Mouse (Mus musculus) erythroblast, adult 5-6 weeks (primary cell): ENCODE measurements around the gene Dctn5. TPM values are rescaled to one million over a fixed set of nuclear protein-coding genes. Genes with fewer than 3 reads are reported as not detected.

ENCODE experiments used
- ATAC-seq: replicated peaks from 2 replicates; pipeline ENCODE4 v1.8.0; 2016; ENCODE audit warnings: moderate number of reproducible peaks, mild to moderate bottlenecking, moderate TSS enrichment, inconsistent platforms; ENCODE audit not compliant: poor library complexity, low FRiP score, severe bottlenecking
- total RNA-seq, 2 experiments: library from RNA; stranded (forward) in 1 of 2; stranded (reverse) in 1 of 2; fragments of 150-400 nt in 1 of 2; fragments of 200-764, 138-1000 nt in 1 of 2; gene quantifications; 2 replicates each; pipeline versions ENCODE4 v1.2.3 to v1.2.4; 2015 to 2017; ENCODE audit warnings: low replicate concordance in 2 of 2

Dctn5 gene
- total RNA-seq (2015; ENCODE audit: low replicate concordance) = 20.3 and 33.0 TPM in 2 replicates
- 18.3 and 29.3 TPM in 2 replicates for total RNA-seq (2017; ENCODE audit: low replicate concordance)

- ATAC-seq = peak; percentile 97
Observed at GRCm38 (mm10) chr7:122132497-122133337, at the start of gene Dctn5, which contains the start of gene Palb2. TSS of gene Dctn5 (plus strand) at chr7:122133041. TSS of gene Palb2 (minus strand) at chr7:122132985.

- ATAC-seq = no peak
Observed at GRCm38 (mm10) chr7:122087195-122087982, 45.5 kb upstream of the Dctn5 start.

- no peak for ATAC-seq
Observed at GRCm38 (mm10) chr7:122094564-122095330, 38.1 kb upstream of the Dctn5 start.

- no peak for ATAC-seq
Observed at GRCm38 (mm10) chr7:122098009-122098408, 34.8 kb upstream of the Dctn5 start.

GRCm38 (mm10) chr7:122099222-122099621 is 33.6 kb upstream of the Dctn5 start:
- ATAC-seq = peak; percentile 85

GRCm38 (mm10) chr7:122101014-122101746 is 31.7 kb upstream of the Dctn5 start:
- peak; percentile 13; the same call in 1 of the 2 replicates for ATAC-seq

GRCm38 (mm10) chr7:122101747-122102244 is 31.0 kb upstream of the Dctn5 start, which contains the start of gene Ndufab1:
TSS of gene Ndufab1 (minus strand) at chr7:122101886.
- peak; percentile 98 for ATAC-seq

GRCm38 (mm10) chr7:122108206-122108605 is 24.6 kb upstream of the Dctn5 start:
- ATAC-seq = no peak

GRCm38 (mm10) chr7:122123518-122123917 is 9.3 kb upstream of the Dctn5 start:
- no peak for ATAC-seq

GRCm38 (mm10) chr7:122125636-122126035 is 7.2 kb upstream of the Dctn5 start:
- ATAC-seq = no peak; the same call in 1 of the 2 replicates

GRCm38 (mm10) chr7:122126946-122127345 is 5.9 kb upstream of the Dctn5 start:
- no peak for ATAC-seq

GRCm38 (mm10) chr7:122131834-122132233 is 1.0 kb upstream of the Dctn5 start:
- no peak for ATAC-seq

GRCm38 (mm10) chr7:122133338-122133625 is 441 bp downstream of the Dctn5 start:
- no peak; the same call in 1 of the 2 replicates for ATAC-seq

GRCm38 (mm10) chr7:122135070-122135469 is 2.2 kb downstream of the Dctn5 start:
- ATAC-seq = no peak

- ATAC-seq = no peak
Observed at GRCm38 (mm10) chr7:122137071-122137470, 4.2 kb downstream of the Dctn5 start.

GRCm38 (mm10) chr7:122138190-122138589 is 5.3 kb downstream of the Dctn5 start:
- ATAC-seq = no peak

GRCm38 (mm10) chr7:122140991-122141390 is 8.2 kb downstream of the Dctn5 start:
- ATAC-seq = no peak

GRCm38 (mm10) chr7:122152473-122152872 is 19.6 kb downstream of the Dctn5 start:
- ATAC-seq = no peak

GRCm38 (mm10) chr7:122158488-122158887 is 25.6 kb downstream of the Dctn5 start:
- ATAC-seq = no peak
